Mouse (Mus musculus) heart, postnatal 36 days (tissue): ENCODE results near the gene Slc36a3. TPM values are rescaled to one million over a fixed set of nuclear protein-coding genes. Genes with fewer than 3 reads are reported as not detected.

Source experiments
- DNase-seq, 2 experiments: peaks; one replicate each; pipeline ENCODE4 v3.0.0; 2021 to 2022
- intact Hi-C: fragments of 180-260 bp; cut with DNase I; formaldehyde crosslinking; loops from one replicate; pipeline ENCODE4 v1.15.1; 2025
- total RNA-seq, 2 experiments: library from RNA; stranded (reverse); gene quantifications; 2 replicates each; pipeline ENCODE4 v1.2.3; 2021

Gene Slc36a3
- total RNA-seq, 2 experiments from 2014 or later, result not detected

- DNase-seq, result peak; percentile 64 to 73
- intact Hi-C loops, result no loop called here
These were observed 73.9 kb downstream of the Slc36a3 start, which contains the start of gene Ccdc69 for GRCm38 (mm10) chr11:55077331-55078231. Ccdc69 (minus strand) TSS chr11:55078131.

- DNase-seq, result no peak
- intact Hi-C loops, result no loop called here
These were observed 75.3 kb downstream of the Slc36a3 start for GRCm38 (mm10) chr11:55076234-55076633.

- intact Hi-C loops, result no loop called here
- DNase-seq, result peak; percentile 47 to 50
These were observed 75.9 kb downstream of the Slc36a3 start for GRCm38 (mm10) chr11:55075602-55076001.

Other genes starting within 250 kb of the Slc36a3 start
- 100 to 1,000 TPM; 189 to 218 TPM for gene Gpx3, start 249.3 kb downstream of the Slc36a3 start, total RNA-seq
- gene Tnip1, start 188.8 kb downstream of the Slc36a3 start, total RNA-seq, result 10 to 100 TPM; 29.2 to 29.4 TPM
- gene Anxa6, start 118.3 kb downstream of the Slc36a3 start, total RNA-seq, result 100 to 1,000 TPM; 234 to 241 TPM
- gene Ccdc69, start 73.6 kb downstream of the Slc36a3 start, total RNA-seq, result 1 to 10 TPM; 7.6 to 8.0 TPM
- gene Gm2a, start 53.6 kb downstream of the Slc36a3 start, total RNA-seq, result 10 to 100 TPM; 10.8 to 11.8 TPM
- 10 to 100 TPM; 14.3 to 14.8 TPM for gene Slc36a2, start 33.4 kb upstream of the Slc36a3 start, total RNA-seq
- gene Slc36a1, start 52.6 kb upstream of the Slc36a3 start, total RNA-seq, result 10 to 100 TPM in 1 of 2 experiments, 1 to 10 TPM in 1; 9.4 to 10.5 TPM
- gene Fat2, start 184.9 kb upstream of the Slc36a3 start, total RNA-seq, result under 1 TPM; 0.03 TPM